Mouse (Mus musculus) right cerebral cortex, adult 2 months (tissue): ENCODE data around the gene 4930595D18Rik.

ENCODE experiments used
- DNase-seq, 2 experiments: peaks; one replicate each; pipeline ENCODE4 v3.0.0; 2021 to 2022; ENCODE audit warnings: low spot score in 2 of 2

4930595D18Rik gene

GRCm38 (mm10) chr12:111137079-111137478 is 47.2 kb downstream of the 4930595D18Rik start:
- no peak for DNase-seq

- no peak for DNase-seq
These were observed 48.3 kb downstream of the 4930595D18Rik start for GRCm38 (mm10) chr12:111135953-111136352.

GRCm38 (mm10) chr12:111134791-111135733 is 49.2 kb downstream of the 4930595D18Rik start:
- peak in 1 of 2 experiments; percentile 20 for DNase-seq

GRCm38 (mm10) chr12:111134169-111134568 is 50.1 kb downstream of the 4930595D18Rik start:
- no peak for DNase-seq

GRCm38 (mm10) chr12:111125666-111126065 is 58.6 kb downstream of the 4930595D18Rik start:
- DNase-seq: no peak

- no peak for DNase-seq
These were observed 59.6 kb downstream of the 4930595D18Rik start for GRCm38 (mm10) chr12:111124601-111125260.

- DNase-seq: no peak
These were observed 61.9 kb downstream of the 4930595D18Rik start for GRCm38 (mm10) chr12:111122332-111122852.

- no peak for DNase-seq
These were observed 63.2 kb downstream of the 4930595D18Rik start for GRCm38 (mm10) chr12:111120976-111121645.

GRCm38 (mm10) chr12:111119506-111120085 is 64.7 kb downstream of the 4930595D18Rik start:
- DNase-seq: no peak

- no peak for DNase-seq
These were observed 69.7 kb downstream of the 4930595D18Rik start for GRCm38 (mm10) chr12:111114593-111114992.

GRCm38 (mm10) chr12:111111176-111111575 is 73.1 kb downstream of the 4930595D18Rik start:
- no peak for DNase-seq
